Mouse (Mus musculus) kidney, postnatal 25 days (tissue): ENCODE measurements around the gene Itgb3bp.

Source experiments
- DNase-seq, 2 experiments: peaks; one replicate each; pipeline ENCODE4 v3.0.0; 2021; ENCODE audit warnings: mixed read lengths in 2 of 2

Gene Itgb3bp

GRCm38 (mm10) chr4:99717905-99718304 lies 211.7 kb downstream of the Itgb3bp start:
- DNase-seq, result no peak

GRCm38 (mm10) chr4:99715783-99716416 lies 213.7 kb downstream of the Itgb3bp start:
- DNase-seq, result no peak
